Mouse (Mus musculus): ENCODE results near the gene Fgf23.

DNA sequence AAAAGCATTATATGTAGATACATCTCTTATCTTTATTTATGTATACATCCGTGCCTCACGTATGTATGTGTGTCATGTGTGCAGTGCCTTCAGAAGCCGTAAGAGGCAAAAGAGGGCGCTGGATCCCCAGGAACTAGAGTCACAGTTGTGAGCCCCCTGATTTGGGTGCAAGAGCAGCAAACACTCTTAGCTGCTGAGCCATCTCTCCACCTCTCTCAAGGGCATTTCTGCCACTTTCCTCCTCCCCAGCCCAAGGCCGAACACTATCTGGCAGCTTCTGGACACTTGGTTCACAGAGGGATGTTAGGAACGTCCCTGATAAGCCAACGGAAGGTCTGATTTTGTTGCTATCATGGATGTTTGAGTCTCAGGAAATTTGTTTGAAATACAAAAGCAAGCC lies 50.8 kb downstream of the Fgf23 start:
- TF ChIP-seq GATA1 (IDR thresholded peaks at IDR 0.05; ENCODE audit: low read length) (no peak), TAL1 (IDR thresholded peaks at IDR 0.05; ENCODE audit: low read length) (no peak)

All from erythroblast, embryonic 14.5 days (primary cell).